Mouse (Mus musculus) B cell, adult 67 days (primary cell): ENCODE measurements around the gene Bpifb9b. TPM values are rescaled to one million over a fixed set of nuclear protein-coding genes. Genes with fewer than 3 reads are reported as not detected.

Experiments used
- total RNA-seq, 2 experiments: library from RNA; stranded (reverse); gene quantifications; 4 replicates each; pipeline ENCODE4 v1.2.4; 2023

Bpifb9b gene
- total RNA-seq, result not detected

GRCm38 (mm10) chr2:154306927-154307326 lies at the start of gene Bpifb9b:
Bpifb9b (plus strand) TSS chr2:154307227.

GRCm38 (mm10) chr2:154257554-154257953 lies 49.5 kb upstream of the Bpifb9b start, which contains the start of gene Bpifb9a:
Bpifb9a (plus strand) TSS chr2:154257854.

Other genes starting within 250 kb of the Bpifb9b start
- not detected for gene Bpifa3, start 176.9 kb upstream of the Bpifb9b start, total RNA-seq
- not detected for gene Bpifa1, start 164.3 kb upstream of the Bpifb9b start, total RNA-seq
- gene Bpifa5, start 144.6 kb upstream of the Bpifb9b start, total RNA-seq, result not detected
- not detected for gene Bpifb1, start 116.4 kb upstream of the Bpifb9b start, total RNA-seq
- not detected for gene Bpifb5, start 83.5 kb upstream of the Bpifb9b start, total RNA-seq
- gene Bpifb9a, start 49.4 kb upstream of the Bpifb9b start, total RNA-seq, result not detected
- gene Cdk5rap1, start 65.8 kb downstream of the Bpifb9b start, total RNA-seq, result 10 to 100 TPM; 14.2 to 15.9 TPM
- gene Snta1, start 100.9 kb downstream of the Bpifb9b start, total RNA-seq, result under 1 TPM; 0.26 to 0.36 TPM
- gene Cbfa2t2, start 129.3 kb downstream of the Bpifb9b start, total RNA-seq, result 10 to 100 TPM; 39.6 to 41.9 TPM
- 1 to 10 TPM; 1.5 to 1.7 TPM for gene 1700003F12Rik, start 239.9 kb downstream of the Bpifb9b start, total RNA-seq
- gene Actl10, start 244.5 kb downstream of the Bpifb9b start, total RNA-seq, result 1 to 10 TPM in 1 of 2 experiments, under 1 TPM in 1; 0.84 to 1.6 TPM